Mouse (Mus musculus): ENCODE measurements around the gene Afg1l. TPM values are rescaled to one million over a fixed set of nuclear protein-coding genes. Genes with fewer than 3 reads are reported as not detected.
A peak's percentile ranks its signal among the peaks of the same experiment; 100 is the strongest.

The Afg1l gene
- polyA plus RNA-seq (2014; fragmentation: Nextera tagmentation; extraction: Ambion mirVana), result 7.4 and 7.5 TPM in 2 replicates

DNA sequence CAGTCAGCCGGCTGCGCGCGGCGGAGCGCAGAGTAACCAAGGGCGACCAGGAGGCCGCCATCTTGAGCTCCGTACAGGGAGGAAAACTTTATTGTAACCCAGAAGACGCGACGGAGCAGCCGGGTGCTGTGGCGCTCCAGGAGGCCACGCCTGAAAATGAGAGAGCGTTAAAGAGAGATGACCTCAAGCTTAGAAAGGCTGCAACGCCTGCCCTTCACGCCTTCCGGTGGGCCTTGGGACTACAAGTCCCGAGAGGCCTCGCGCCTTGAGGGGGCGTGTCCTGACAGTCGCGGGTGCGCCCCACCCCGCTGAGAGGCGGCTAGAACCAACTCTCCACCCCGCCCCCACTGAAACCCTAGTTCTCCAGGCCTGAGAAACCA lies at the start of gene Afg1l:
Gene Afg1l (minus strand): TSS at position 225 of the 380 bp plus-strand sequence.
- Histone ChIP-seq H3K9me3 (ENCODE audit: control insufficient read depth, low read depth, low read length) (no peaks in the 10 kb centered on the region), H3K4me2 (replicated peaks; ENCODE audit: low read depth, low read length) (peak within 1 kb of the TSS; percentile 59), H3K4me1 (ENCODE audit: control insufficient read depth, insufficient read depth, low read length) (0 out of 2 replicates have a peak, but pooled peaks cover 4% of the 10 kb centered on the region), H3K4me3 (ENCODE audit: low read depth, low read length) (peak within 1 kb of the TSS; percentile 66), H3K9ac (replicated peaks; ENCODE audit: low read depth, low read length) (peak within 1 kb of the TSS; percentile 68), H3K36me3 (ENCODE audit: control insufficient read depth, insufficient read depth, low read length) (no peaks in the 10 kb centered on the region), H3K27me3 (ENCODE audit: control insufficient read depth, insufficient read depth, low read length) (no peaks in the 10 kb centered on the region), H3K27ac (ENCODE audit: low read length) (peak within 1 kb of the TSS; percentile 91)
- ATAC-seq (ENCODE audit: insufficient number of reproducible peaks, insufficient read depth, low FRiP score, low read depth), result peak; percentile 94
- under 1% methylated on average over 29 of the region's 29 CpGs for WGBS

DNA sequence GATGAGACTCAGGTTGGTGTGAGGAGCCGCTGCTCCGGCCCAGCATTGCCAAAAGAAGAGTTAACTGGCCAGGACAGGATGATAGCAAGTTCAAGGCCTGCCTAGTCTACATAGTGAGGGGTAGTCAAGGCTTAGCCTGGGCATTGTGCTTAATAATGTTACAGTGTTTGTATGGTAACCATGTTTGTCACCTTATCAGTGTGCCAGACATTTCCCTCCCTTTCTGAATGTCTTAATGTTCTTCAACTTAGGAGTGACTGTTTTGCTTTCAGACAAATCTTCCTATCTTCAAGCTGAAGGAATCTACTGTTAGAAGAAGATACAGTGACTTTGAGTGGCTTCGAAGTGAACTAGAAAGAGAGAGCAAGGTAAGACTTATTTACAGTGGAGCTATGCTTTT lies 47.3 kb upstream of the Afg1l start:
- Histone ChIP-seq H3K9ac (replicated peaks; ENCODE audit: low read depth, low read length) (no peak overlapping the region), H3K4me2 (replicated peaks; ENCODE audit: low read depth, low read length) (no peak overlapping the region), H3K9me3 (ENCODE audit: control insufficient read depth, low read depth, low read length) (no peaks in the 10 kb centered on the region), H3K27me3 (ENCODE audit: control insufficient read depth, insufficient read depth, low read length) (no peaks in the 10 kb centered on the region), H3K4me1 (ENCODE audit: control insufficient read depth, insufficient read depth, low read length) (no peaks in the 10 kb centered on the region), H3K36me3 (ENCODE audit: control insufficient read depth, insufficient read depth, low read length) (peaks cover 35% of the 10 kb centered on the region), H3K27ac (ENCODE audit: low read length) (no peak overlapping the region), H3K4me3 (ENCODE audit: low read depth, low read length) (no peak overlapping the region)
- 99% methylated on average over 3 of the region's 3 CpGs for WGBS
- ATAC-seq (ENCODE audit: insufficient number of reproducible peaks, insufficient read depth, low FRiP score, low read depth), result no peak

DNA sequence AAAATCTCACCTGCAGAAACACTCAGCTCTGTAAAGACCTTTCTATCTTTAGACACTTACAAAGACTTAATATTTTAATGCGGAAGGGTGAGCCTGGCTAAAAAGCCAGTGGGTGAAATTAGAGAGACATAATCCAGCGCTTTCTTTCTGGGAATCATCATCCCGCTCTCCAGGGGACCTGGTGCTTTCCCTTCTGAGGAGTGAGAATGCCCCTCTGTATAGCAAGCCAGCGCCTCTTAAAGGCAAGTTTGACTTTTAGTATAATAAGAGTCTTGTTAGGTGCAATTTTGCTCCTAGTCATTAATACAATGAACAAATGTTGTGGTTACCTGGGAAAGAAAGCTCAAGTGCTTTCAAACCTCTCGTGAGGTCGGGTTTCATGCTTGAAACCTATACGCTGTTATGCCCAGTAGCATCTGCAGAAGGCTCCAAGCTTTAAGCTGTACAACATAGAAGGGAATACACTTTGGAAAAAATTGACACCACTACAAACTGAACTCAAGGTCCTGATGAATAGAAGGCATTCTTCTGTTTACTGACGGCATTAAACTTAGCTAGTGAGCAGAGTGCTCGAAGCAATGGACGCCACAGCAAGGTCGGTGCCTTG lies 45.3 kb upstream of the Afg1l start:
- Histone ChIP-seq H3K4me2 (replicated peaks; ENCODE audit: low read depth, low read length) (no peak overlapping the region), H3K4me1 (ENCODE audit: control insufficient read depth, insufficient read depth, low read length) (no peaks in the 10 kb centered on the region), H3K27ac (ENCODE audit: low read length) (no peak overlapping the region), H3K9ac (replicated peaks; ENCODE audit: low read depth, low read length) (no peak overlapping the region), H3K27me3 (ENCODE audit: control insufficient read depth, insufficient read depth, low read length) (no peaks in the 10 kb centered on the region), H3K9me3 (ENCODE audit: control insufficient read depth, low read depth, low read length) (no peaks in the 10 kb centered on the region), H3K36me3 (ENCODE audit: control insufficient read depth, insufficient read depth, low read length) (peaks cover 31% of the 10 kb centered on the region), H3K4me3 (ENCODE audit: low read depth, low read length) (no peak overlapping the region)
- ATAC-seq (ENCODE audit: insufficient number of reproducible peaks, insufficient read depth, low FRiP score, low read depth), result no peak
- 66% methylated on average over 11 of the region's 11 CpGs for WGBS

DNA sequence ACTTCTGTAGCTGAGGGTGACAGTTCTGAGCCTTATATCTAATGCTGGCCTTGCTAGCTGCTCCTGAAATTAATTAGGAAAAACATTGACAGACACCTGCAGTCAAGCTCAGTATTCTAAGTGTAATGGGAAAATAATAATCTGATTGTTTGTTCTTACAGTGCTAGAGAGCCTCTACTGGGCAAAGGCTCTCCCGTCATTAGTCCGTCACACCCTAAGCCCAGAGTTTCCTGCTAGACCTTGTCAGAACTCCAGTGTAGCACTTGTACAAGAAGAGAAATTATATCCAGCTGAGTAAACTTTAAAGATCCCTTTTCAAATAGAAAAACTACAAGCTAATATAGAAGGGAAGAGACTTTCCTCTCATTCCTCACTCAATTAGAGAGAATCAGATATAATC lies 44.5 kb upstream of the Afg1l start:
- Histone ChIP-seq H3K36me3 (ENCODE audit: control insufficient read depth, insufficient read depth, low read length) (peaks cover 24% of the 10 kb centered on the region), H3K4me3 (ENCODE audit: low read depth, low read length) (no peak overlapping the region), H3K4me2 (replicated peaks; ENCODE audit: low read depth, low read length) (no peak overlapping the region), H3K27ac (ENCODE audit: low read length) (no peak overlapping the region), H3K9me3 (ENCODE audit: control insufficient read depth, low read depth, low read length) (no peaks in the 10 kb centered on the region), H3K27me3 (ENCODE audit: control insufficient read depth, insufficient read depth, low read length) (no peaks in the 10 kb centered on the region), H3K9ac (replicated peaks; ENCODE audit: low read depth, low read length) (no peak overlapping the region), H3K4me1 (ENCODE audit: control insufficient read depth, insufficient read depth, low read length) (no peaks in the 10 kb centered on the region)
- 35% methylated on average over 2 of the region's 2 CpGs for WGBS
- peak; percentile 74; the same call in 1 of the 2 replicates for ATAC-seq (ENCODE audit: insufficient number of reproducible peaks, insufficient read depth, low FRiP score, low read depth)

DNA sequence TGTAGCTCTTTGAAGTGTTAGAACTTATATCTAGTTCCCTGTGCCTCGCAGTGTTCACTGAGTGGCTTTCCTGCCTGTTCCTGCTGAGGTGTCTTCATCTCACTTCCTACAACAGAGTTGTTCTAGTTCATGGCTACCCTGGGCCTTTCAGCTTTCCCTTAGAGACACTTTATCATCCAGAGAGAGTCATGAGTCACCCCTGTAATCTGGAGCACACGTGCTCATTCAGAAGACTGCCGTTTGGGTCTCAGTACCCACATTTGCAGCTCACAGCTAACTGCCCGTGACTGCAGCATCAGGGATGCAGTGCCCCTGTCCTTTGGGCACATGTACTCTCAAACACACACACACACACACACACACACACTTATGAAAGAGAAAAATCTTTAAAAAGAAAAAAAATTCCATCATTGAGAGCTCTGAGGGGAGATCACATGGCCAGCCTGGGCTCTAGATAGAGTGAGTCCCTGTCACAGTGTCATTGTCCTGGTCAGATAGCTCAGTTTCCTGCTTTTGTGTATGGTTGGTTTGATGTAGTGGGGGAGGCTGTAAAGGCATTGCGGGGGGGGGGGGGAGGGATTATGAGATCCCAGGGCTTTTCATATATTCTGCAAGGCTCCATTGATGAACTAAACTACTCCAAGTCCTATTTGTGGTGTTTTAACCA lies 43.1 kb upstream of the Afg1l start:
- Histone ChIP-seq H3K4me1 (ENCODE audit: control insufficient read depth, insufficient read depth, low read length) (no peaks in the 10 kb centered on the region), H3K4me3 (ENCODE audit: low read depth, low read length) (no peak overlapping the region), H3K27me3 (ENCODE audit: control insufficient read depth, insufficient read depth, low read length) (no peaks in the 10 kb centered on the region), H3K27ac (ENCODE audit: low read length) (no peak overlapping the region), H3K36me3 (ENCODE audit: control insufficient read depth, insufficient read depth, low read length) (peaks cover 13% of the 10 kb centered on the region), H3K9me3 (ENCODE audit: control insufficient read depth, low read depth, low read length) (no peaks in the 10 kb centered on the region), H3K4me2 (replicated peaks; ENCODE audit: low read depth, low read length) (no peak overlapping the region), H3K9ac (replicated peaks; ENCODE audit: low read depth, low read length) (no peak overlapping the region)
- ATAC-seq (ENCODE audit: insufficient number of reproducible peaks, insufficient read depth, low FRiP score, low read depth), result no peak
- 64% methylated on average over 4 of the region's 5 CpGs for WGBS

DNA sequence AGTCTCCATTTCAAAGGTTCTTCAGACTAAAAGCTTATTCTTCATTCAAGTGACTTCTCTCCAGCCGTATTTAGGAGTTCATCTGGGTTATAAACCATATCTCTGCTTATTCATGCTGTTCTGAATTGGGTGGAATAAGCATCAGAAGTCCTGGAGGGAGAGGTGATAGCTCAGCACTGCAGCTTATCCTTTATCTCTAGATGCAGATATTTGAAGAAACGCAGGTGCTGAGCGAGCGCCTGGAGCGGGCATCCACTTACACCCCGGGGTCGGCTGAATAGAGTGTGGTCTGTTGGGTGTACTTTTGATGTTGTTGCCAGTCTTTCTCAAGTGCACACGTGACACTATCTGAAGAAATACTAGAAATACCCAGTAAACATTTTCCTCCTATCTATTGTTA lies 40.0 kb upstream of the Afg1l start:
- Histone ChIP-seq H3K4me3 (ENCODE audit: low read depth, low read length) (no peak overlapping the region), H3K36me3 (ENCODE audit: control insufficient read depth, insufficient read depth, low read length) (no peaks in the 10 kb centered on the region), H3K4me2 (replicated peaks; ENCODE audit: low read depth, low read length) (no peak overlapping the region), H3K27me3 (ENCODE audit: control insufficient read depth, insufficient read depth, low read length) (no peaks in the 10 kb centered on the region), H3K9ac (replicated peaks; ENCODE audit: low read depth, low read length) (no peak overlapping the region), H3K9me3 (ENCODE audit: control insufficient read depth, low read depth, low read length) (no peaks in the 10 kb centered on the region), H3K27ac (ENCODE audit: low read length) (no peak overlapping the region), H3K4me1 (ENCODE audit: control insufficient read depth, insufficient read depth, low read length) (no peaks in the 10 kb centered on the region)
- WGBS, result 85% methylated on average over 8 of the region's 8 CpGs
- ATAC-seq (ENCODE audit: insufficient number of reproducible peaks, insufficient read depth, low FRiP score, low read depth), result no peak

DNA sequence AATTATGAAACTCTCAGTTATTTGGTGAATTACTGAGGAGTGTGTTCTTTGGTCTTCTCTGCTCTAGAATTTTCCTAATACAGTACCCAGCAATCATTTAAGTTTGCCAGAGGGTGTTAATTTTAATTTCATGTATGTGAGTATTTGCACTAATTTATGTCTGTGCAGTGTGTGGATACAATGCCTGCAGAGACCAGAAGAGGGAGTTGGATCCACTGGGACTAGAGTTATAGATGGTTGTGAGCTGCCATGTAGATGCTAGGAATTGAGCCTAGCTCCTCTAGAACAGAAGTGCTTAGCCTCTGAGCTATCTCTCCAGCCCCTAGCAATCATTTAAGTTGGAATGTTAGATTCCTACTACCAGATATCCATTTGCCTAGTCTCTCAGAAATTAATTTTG lies 35.8 kb upstream of the Afg1l start:
- Histone ChIP-seq H3K9ac (replicated peaks; ENCODE audit: low read depth, low read length) (no peak overlapping the region), H3K9me3 (ENCODE audit: control insufficient read depth, low read depth, low read length) (no peaks in the 10 kb centered on the region), H3K36me3 (ENCODE audit: control insufficient read depth, insufficient read depth, low read length) (peaks cover 3% of the 10 kb centered on the region; the same call in 1 of the 2 replicates), H3K27ac (ENCODE audit: low read length) (no peak overlapping the region), H3K4me1 (ENCODE audit: control insufficient read depth, insufficient read depth, low read length) (no peaks in the 10 kb centered on the region), H3K27me3 (ENCODE audit: control insufficient read depth, insufficient read depth, low read length) (no peaks in the 10 kb centered on the region), H3K4me3 (ENCODE audit: low read depth, low read length) (no peak overlapping the region), H3K4me2 (replicated peaks; ENCODE audit: low read depth, low read length) (no peak overlapping the region)
- ATAC-seq (ENCODE audit: insufficient number of reproducible peaks, insufficient read depth, low FRiP score, low read depth), result no peak

DNA sequence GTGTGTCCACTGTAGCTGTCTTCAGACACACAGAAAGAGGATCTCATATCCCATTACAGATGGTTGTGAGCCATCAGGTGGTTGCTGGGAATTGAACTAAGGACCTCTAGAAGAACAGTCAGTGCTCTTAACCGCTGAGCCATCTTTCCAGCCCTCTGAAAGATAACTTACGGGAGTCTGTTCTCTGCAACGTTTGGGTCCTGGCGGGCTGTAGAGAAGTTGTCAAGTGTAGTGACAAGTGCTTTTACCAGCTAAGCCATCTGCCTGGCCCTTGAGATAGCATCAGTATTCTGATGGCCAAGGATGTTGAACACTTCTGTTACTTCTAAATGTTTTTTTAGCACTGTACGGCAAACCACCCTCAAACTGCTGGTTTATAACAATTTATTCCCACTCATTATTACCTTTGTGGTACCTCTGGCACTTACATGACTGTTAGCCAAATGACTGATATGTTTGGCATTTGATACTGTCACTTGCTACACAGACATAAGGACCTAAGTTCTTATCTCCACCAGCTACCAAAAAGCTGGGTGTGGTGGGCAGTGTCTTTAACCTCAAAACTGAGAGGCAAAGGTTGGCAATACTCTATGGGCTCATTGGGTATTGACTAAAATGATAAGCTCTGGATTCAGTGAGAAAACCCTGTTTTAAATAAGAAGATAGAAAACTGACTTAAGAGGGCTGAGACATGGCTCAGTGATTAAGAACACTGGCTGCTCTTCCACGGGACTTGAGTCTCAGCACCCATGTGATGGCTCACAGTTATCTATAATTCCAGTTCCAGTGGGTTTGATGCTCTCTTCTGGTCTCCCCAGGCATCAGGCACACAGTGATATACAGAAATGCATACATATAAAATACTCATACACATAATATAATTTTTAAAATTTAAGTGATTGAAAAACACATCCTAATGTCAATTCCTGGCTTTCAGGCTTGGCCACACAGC lies 33.1 kb upstream of the Afg1l start:
- Histone ChIP-seq H3K36me3 (ENCODE audit: control insufficient read depth, insufficient read depth, low read length) (peaks cover 3% of the 10 kb centered on the region; the same call in 1 of the 2 replicates), H3K4me2 (replicated peaks; ENCODE audit: low read depth, low read length) (no peak overlapping the region), H3K27ac (ENCODE audit: low read length) (no peak overlapping the region), H3K4me3 (ENCODE audit: low read depth, low read length) (no peak overlapping the region), H3K27me3 (ENCODE audit: control insufficient read depth, insufficient read depth, low read length) (no peaks in the 10 kb centered on the region), H3K9ac (replicated peaks; ENCODE audit: low read depth, low read length) (no peak overlapping the region), H3K4me1 (ENCODE audit: control insufficient read depth, insufficient read depth, low read length) (no peaks in the 10 kb centered on the region), H3K9me3 (ENCODE audit: control insufficient read depth, low read depth, low read length) (no peaks in the 10 kb centered on the region)
- no peak for ATAC-seq (ENCODE audit: insufficient number of reproducible peaks, insufficient read depth, low FRiP score, low read depth)
- 90% methylated on average over 6 of the region's 6 CpGs for WGBS

Measured in stomach, embryonic 14.5 days (tissue).